Mouse (Mus musculus): Measurements from ENCODE around the gene Polr2f. TPM values are rescaled to one million over a fixed set of nuclear protein-coding genes. Genes with fewer than 3 reads are reported as not detected.

Polr2f gene
- total RNA-seq, 2 experiments from 2014 or later, result 123 to 124 TPM

DNA sequence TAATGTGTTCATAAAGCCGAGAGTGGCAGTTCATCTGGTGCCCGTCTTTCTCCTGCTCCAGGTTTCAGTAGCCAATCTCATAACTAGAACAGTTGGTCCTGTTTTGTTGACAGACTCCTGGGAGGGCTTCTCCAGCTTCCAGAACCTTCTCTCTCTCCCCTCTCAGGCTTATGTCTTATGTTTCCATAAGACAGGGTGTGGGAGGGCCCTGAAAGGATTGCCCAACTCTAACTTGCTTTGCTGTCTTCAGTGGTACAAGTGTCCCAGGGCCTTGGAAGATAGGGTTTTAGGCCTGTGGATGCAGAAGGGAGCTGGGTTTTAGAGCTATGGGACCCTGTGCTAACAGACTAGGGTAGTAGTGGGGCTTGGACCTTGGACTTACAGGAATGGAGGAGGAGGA lies 30.3 kb upstream of the Polr2f start:
- intact Hi-C loops (cut with DNase I), result no loop called here
- no peak for DNase-seq (ENCODE audit: extremely low spot score in 1 of 2, low spot score in 2 of 2)

DNA sequence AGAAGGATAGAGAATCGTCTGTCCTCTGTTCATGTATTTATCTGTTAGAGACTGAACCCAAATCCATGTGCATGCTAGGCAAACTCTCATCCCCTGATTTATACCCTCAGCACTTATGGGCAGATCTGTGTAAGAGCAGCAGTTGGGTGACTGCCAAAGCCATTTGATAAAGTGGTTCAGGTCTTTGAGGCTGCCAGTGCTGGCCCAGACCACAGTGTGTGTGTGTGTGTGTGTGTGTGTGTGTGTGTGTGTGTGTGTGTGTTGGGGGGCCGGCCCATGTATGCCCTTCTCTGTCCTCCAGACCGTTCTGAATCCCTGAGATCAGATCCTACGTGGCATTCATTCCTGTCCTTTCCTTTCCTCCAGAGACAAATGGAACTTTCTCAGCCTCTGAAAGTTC lies 29.0 kb upstream of the Polr2f start:
- no peak for DNase-seq (ENCODE audit: extremely low spot score in 1 of 2, low spot score in 2 of 2)
- intact Hi-C loops (cut with DNase I), result no loop called here

DNA sequence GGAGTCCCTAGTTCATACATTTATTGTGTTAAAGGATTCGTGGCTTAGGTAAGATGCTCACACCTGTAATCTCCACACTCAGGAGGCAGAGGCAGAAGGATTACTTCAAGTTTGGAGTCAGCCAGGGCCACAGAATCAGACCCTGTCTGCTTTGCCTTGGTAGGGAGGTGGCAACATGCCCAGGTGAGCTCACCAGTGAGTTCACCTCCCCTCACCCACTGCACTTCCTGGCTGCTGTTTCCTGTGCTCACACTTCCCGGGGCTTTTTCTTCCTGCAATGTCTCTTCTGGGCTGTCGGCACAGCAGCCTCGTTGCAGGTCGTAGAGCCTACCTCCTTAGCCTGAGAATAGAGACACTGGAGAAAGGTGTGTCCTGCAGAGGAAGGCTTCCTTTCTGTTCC lies 25.5 kb upstream of the Polr2f start:
- intact Hi-C loops (cut with DNase I), result no loop called here
- no peak for DNase-seq (ENCODE audit: extremely low spot score in 1 of 2, low spot score in 2 of 2)

DNA sequence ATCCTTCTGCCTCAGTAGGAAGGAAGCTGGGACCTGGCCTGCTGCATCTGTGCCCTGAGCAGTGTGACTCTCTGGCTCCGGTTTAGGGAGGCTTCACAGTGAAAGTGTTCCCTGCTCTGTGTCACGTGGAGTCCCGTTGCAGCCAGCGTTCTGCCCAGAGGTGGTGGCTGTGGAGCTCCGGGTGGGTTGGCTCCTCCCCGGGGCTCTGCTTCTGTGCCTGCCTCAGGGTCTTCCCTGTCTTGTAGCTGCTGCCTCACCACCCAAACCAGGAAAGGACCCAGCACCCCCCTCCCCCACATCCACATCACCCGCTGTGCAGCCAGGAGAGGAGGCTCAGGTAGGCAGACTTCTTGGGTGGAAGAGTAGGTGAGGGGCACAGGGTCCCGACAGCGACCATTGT lies 21.3 kb upstream of the Polr2f start:
- no peak for DNase-seq (ENCODE audit: extremely low spot score in 1 of 2, low spot score in 2 of 2)
- intact Hi-C loops (cut with DNase I), result no loop called here

DNA sequence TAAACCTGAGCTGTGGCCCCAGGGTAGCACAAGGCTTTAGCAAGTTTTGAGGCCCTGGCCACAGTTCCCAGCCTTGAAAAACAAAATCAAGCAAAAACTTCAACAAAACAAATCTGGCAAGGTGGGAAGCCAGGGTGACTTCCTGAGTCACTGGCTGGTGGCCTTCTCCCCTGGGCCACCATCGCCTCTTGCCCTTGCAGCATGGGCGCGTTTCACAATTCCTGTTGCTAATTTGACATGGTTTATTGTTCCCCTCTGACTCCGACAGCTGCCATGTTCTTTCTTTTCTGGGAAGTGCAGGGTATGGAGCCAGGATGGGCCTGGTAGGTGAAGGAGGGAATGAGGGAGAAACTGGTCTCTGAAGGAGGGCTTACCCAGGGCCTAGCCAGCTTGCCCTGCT lies 18.7 kb upstream of the Polr2f start:
- DNase-seq (ENCODE audit: extremely low spot score in 1 of 2, low spot score in 2 of 2), result no peak
- intact Hi-C loops (cut with DNase I), result no loop called here

DNA sequence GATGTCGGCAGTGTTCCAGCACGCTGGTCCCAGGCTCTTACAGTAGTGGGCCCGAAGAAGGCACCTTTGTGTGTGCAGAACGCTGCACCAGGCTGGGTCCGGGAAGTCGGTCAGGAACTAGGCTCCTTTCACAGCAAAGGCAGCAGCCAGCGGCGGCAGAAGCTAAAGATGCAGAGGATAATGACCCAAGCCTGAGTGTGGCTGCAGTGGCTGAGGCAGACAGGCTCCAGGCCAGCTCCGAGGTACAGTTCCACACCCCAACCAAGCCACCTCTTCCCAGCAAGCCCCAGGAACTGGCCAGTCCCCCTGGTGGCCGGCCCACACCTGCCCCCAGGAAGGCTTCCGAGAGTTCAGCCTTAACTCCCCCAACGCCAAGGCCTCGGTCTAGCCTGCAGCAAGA lies 18.3 kb upstream of the Polr2f start:
- no peak for DNase-seq (ENCODE audit: extremely low spot score in 1 of 2, low spot score in 2 of 2)
- intact Hi-C loops (cut with DNase I), result no loop called here

DNA sequence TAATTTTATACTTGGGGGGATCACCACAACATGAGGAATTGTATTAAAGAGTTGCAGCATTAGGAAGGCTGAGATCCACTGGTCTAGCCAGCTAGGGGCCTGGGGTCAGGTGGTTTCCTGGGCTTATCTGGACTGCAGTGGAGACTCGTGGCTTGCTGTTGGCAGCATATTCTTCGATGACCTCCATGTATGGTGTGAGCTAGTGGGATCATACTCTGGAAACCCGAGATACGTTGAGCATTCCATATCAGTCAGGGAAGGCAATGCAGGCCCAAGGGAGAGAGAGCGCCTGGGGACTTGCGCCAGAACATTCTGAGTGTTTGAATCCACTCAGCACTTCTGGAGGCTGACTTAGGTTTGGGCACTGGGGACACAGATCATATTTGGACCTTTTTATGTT lies 17.1 kb upstream of the Polr2f start:
- intact Hi-C loops (cut with DNase I), result no loop called here
- DNase-seq (ENCODE audit: extremely low spot score in 1 of 2, low spot score in 2 of 2), result no peak

DNA sequence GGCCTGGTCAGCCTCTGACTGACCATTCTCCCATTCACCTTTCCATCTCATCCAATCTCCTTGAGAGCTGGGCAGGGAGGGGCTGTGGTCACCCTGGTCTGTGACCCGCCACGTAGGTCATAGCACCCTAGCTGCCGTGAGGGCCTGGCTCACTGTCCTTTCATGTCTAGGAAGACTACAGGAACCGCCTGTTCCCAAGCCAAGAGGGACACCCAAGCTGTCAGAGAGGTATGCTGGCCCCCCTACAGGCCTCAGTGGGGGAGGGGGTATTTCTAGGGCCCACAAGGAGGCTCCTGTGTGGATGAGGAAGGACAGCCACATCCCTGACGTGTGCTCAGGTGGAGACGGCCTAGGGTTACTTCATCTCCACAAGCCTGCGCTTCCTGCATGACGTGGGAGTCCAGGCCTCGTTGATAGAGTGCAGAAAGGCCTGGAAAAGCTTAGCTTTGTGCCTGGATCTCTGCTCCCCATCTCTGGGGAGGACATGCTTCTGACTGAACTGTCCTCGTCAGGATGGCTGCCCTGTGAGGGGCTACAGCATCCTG lies 16.4 kb upstream of the Polr2f start:
- no peak for DNase-seq (ENCODE audit: extremely low spot score in 1 of 2, low spot score in 2 of 2)
- intact Hi-C loops (cut with DNase I), result no loop called here

DNA sequence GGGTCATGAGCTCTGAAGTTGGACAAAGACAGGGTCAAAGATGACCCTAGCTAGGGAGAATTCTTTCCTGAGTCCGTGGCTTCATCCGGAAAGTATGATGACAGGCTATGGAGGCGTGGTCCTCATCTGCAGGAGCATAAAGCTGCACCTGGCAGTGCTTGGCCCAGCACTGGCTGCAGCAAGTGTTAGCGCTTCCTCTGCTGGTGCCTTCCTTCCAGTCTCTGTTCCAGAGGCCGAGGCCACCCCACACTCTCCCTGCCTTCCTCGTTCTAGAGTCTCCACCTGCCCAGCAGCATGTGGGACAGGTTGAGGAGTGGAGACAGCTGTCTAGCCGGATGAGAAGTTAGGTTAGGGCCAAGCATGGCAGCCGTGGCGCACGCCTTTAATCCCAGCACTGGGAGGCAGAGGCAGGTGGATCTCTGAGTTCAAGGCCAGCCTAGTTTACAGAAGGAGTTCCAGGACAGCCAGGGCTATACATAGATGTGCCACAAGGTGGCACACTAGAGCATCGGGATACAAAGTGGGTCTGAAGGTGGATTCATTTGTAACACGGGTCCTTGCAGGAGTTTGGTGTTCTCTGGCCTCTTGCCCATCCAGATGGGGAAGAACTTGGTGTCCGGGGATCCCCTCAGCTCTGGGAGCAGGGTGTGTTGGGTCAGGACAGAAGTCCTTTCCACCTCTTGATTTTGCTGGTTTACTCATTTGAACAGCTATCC lies 14.4 kb upstream of the Polr2f start:
- intact Hi-C loops (cut with DNase I), result no loop called here
- no peak for DNase-seq (ENCODE audit: extremely low spot score in 1 of 2, low spot score in 2 of 2)

DNA sequence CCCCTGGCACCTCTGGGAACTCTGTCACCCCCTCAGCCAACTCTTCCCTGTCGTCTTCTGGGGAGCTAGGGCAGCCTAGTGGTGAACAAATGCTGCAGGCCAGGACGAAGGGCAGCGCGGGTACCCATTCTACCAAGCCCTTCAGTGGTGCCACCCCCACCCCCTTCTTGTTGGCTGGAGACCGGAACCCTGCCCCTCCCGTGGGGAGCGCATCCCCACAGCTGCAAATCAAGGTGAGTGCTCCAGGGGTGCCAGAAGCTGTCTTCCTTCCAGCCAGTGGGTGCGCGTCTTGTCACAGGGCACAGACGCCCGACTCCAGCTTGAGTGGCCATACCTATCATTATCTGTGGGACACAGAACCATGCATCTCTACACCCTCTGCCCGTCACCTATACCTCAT lies 13.7 kb upstream of the Polr2f start:
- intact Hi-C loops (cut with DNase I), result no loop called here
- no peak for DNase-seq (ENCODE audit: extremely low spot score in 1 of 2, low spot score in 2 of 2)

DNA sequence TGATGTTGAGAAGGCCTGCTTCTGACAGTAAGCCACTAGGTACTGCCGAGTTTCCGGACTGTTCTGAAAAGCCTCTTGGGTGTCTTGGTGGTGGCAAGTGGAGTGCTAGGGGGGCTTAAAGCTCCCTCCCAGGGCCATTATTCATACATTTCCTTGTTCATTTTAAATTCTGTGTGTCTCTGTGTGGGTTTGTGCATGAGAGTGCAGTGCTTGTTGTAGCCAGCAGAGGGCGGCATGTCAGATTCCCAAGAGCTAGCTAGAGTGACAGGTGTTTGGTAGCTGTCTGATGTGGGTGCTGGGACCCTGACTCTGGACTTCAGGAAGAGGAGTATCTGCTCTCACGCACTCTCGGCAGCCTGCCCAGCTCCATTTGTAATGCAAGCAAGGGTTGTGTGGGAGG lies 12.6 kb upstream of the Polr2f start:
- no peak for DNase-seq (ENCODE audit: extremely low spot score in 1 of 2, low spot score in 2 of 2)
- intact Hi-C loops (cut with DNase I), result no loop called here

DNA sequence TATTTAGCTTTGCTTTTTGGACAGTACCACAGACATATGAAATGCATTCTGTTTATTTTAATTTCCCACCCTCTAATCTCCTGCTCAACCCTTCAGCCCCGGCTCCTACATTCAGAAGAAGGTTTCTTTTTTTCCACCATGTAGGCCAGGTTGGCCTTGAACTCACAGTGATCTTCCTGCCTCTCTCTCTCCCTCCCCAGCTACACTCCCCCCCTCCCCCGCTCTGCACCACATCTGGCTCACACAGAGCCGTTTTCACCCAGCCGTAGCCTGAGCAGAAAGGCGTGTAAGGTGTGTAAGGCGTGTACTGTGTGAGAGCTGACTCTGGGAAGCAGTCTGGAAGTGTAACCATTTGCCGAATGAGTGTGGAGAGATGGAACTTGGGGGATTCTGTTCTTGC lies 11.5 kb upstream of the Polr2f start:
- intact Hi-C loops (cut with DNase I), result no loop called here
- DNase-seq (ENCODE audit: extremely low spot score in 1 of 2, low spot score in 2 of 2), result no peak

DNA sequence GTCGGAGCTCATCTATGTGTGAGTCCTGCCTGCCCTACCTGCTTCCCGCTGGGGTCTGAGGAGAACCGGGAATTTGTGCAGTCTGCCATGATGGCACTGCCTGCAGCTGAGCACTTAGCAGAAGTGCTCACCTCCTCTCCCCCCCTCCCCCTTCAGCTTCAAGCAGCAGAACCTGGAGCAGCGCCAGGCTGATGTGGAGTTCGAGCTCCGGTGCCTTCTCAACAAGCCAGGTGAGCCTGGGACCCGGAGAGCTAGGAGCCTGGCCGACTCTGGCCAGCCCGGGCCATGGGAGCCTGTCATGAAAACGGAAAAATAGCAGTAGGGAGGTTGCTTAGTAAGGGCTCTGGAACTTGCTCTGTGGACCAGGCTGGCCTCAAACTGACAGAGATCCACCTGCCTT lies 10.0 kb upstream of the Polr2f start:
- intact Hi-C loops (cut with DNase I), result no loop called here
- no peak for DNase-seq (ENCODE audit: extremely low spot score in 1 of 2, low spot score in 2 of 2)

DNA sequence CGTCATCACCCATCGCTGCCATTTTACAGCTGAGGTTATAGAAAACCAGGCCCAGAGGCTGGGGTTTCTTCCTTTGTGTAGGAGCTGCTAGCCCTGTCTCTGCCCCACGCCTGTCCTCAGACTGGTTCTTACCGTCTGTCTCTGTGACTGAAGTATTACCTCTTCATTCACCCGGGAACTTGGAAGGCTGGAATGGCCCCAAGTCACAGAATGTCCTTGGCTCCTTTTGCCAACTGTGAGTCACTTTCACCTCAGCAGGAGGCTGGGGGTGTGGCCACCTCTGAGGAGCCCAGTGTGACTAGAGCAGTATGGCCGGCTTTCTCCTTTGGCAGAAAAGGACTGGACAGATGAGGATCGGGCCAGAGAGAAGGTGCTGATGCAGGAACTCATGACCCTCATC lies 9.4 kb upstream of the Polr2f start:
- no peak for DNase-seq (ENCODE audit: extremely low spot score in 1 of 2, low spot score in 2 of 2)
- intact Hi-C loops (cut with DNase I), result no loop called here

DNA sequence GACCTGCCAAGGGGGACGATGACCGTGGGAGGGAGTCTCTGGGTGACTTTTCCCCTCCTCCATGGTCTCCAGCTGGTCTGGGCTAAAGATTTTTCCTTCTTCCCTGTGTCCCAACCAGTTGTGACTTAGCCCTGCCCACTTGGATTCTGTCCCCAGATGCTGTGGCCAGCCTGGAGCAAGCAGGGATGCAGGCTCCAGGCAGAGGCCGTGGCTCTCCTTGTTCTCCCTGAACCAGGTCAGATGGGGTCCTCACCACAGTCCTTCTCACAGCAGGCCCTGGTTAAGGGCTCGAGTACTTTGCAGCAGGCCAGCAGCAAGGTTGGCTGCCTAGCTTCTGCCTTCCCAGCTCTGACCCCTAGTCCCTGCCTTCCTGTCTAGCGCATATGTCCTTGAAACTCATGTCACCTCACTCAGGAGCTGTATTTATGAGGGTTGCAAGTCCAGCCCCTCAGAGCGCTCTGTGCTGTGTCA lies 7.6 kb upstream of the Polr2f start:
- intact Hi-C loops (cut with DNase I), result no loop called here
- DNase-seq (ENCODE audit: extremely low spot score in 1 of 2, low spot score in 2 of 2), result no peak

DNA sequence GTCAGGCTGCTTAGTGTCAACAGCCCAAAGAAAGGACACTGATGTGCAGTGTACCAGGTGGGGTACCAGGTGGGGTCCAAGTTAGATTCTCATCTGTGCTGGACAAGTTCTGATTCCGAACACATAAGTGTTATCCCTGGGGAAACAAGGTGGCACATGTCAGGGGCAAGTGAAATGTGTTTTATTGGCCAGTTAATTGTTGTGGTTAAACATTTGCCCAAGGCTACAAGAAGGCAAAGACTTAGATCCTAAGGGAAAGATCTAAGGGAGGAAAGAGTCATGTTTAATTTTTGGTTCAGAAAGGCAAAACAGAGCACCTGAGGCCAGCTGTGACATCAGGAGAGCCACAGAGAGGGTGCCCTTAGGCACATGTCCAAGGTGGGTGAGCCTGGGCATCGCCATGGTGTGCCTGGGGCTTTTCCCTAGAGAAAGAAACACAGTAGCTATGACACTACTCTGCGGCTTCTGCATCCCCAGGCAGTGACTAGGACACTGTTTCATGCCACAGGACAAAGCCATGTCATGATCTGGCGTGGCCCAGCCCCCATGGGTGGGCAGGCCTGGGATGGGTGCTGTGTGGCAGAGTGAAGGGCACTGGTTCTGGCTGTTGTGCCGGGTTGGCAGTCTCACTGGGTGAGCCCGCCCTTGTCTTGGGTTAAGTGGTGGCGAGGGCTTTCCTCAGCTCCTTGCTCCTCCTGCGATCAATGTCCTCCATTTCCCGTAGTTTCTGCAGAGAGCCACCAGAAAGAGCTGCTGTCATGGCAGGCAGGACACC lies 6.1 kb upstream of the Polr2f start:
- intact Hi-C loops (cut with DNase I), result no loop called here
- DNase-seq (ENCODE audit: extremely low spot score in 1 of 2, low spot score in 2 of 2), result no peak

DNA sequence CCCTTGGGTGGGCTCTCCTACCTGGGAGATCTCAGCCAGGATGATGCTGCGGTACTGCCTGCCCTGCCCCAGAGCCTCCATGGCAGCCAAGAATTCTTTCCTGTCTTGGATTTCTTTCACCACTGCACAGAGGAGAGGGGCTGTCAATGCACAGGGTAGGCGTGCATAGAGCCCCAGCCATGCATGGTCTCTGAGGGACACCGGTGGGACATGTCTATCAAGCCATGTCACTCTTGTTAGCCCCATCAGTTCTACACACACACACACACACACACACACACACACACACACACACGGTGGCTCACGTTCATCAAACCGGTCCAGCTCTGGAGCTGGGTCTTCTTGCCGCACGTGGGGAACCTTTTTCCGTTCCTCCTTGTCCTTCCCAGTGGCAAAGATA lies 5.5 kb upstream of the Polr2f start:
- intact Hi-C loops (cut with DNase I), result no loop called here
- no peak for DNase-seq (ENCODE audit: extremely low spot score in 1 of 2, low spot score in 2 of 2)

DNA sequence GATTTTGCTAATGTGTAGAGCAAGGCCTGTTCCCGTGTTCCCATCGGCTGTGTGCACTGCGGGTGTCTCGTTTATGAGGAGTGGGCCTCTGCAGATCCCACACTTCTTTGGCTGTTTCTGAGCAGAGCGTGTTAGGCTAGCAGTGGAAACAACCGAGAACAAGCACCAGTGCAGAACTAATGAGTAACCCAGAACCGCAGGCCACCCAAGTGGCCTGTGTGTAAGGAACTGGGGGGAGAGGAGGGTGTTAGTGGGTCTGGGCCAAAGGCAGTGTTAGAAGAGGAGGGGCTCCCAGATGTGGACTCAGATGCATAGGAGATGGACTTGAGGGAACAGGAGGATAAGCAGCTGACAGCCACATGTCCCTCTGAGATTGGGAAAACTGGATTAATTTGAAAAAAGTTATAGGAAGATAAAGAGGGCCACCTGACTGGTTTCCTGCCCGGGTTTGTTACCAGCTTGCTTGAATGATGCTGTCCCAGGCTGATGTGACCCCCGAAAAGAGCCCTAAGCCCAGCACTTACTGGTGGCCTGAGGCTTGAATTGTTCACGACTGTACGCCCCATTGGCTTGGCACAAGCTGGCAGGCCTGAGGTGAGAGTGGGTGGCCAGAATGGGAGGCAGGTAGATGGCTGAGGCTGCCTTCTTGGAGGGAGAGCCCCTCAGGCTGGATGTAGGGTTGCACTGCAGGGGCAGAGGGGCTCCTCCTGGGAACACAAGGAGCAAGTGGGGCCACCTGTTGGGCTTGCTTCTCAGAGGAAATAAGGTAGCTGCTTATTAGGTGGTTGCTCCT lies 4.8 kb upstream of the Polr2f start:
- DNase-seq (ENCODE audit: extremely low spot score in 1 of 2, low spot score in 2 of 2), result no peak
- intact Hi-C loops (cut with DNase I), result no loop called here

DNA sequence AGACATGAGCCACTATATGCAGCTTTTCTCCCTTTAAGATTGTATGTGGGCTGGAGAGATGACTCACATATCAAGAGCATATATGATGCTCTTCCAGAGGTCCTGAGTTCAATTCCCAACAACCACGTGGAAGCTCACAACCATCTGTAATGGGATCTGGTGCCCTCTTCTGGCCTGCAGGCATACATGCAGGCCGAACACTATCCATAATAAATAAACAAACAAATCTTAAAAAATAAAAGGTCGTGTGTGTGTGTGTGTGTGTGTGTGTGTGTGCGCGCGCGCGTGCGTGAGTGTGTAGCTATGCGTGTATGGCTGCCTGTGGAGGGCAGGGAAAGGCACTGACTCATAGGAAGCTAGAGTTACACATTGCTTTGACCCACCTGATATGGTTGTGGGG lies 1.2 kb upstream of the Polr2f start:
- intact Hi-C loops (cut with DNase I), result loop anchor here (5.0 kb wide), 2 partner anchors 42 to 62 kb away; partner anchors contain the start of gene Eif3l
- no peak for DNase-seq (ENCODE audit: extremely low spot score in 1 of 2, low spot score in 2 of 2)

DNA sequence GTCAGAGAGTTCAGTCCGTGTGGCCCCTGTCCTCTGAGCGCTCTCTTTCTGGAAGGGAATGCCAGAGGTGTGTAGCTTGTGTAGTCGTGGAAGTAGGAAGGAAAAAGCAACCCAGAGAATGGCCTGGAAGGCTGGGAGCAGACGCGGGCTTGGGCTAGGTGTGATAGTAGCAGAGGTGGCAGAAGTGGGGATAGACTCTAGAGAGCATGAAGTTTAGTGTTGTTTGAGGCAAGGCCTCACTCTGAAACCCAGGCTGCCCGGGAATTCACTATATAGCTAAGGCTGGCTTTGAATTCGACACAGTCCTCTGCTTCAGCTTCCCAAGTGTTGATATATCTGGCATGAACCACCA lies 733 bp downstream of the Polr2f start:
- no peak for DNase-seq (ENCODE audit: extremely low spot score in 1 of 2, low spot score in 2 of 2)
- intact Hi-C loops (cut with DNase I), result loop anchor here (5.0 kb wide), 2 partner anchors 44 to 64 kb away; partner anchors contain the start of gene Eif3l

Data from left cerebral cortex, postnatal 10 days (tissue).